Mouse (Mus musculus): ENCODE measurements around the gene Trmo.

Trmo gene

GRCm38 (mm10) chr4:46389013-46389611 is at the start of gene Trmo:
Gene Trmo, minus strand, starts transcription at chr4:46389437.
- DNase-seq: peak; percentile 92

- DNase-seq: no peak
Measured at GRCm38 (mm10) chr4:46432339-46433036, 43.3 kb upstream of the Trmo start.

- no peak for DNase-seq
Measured at GRCm38 (mm10) chr4:46428903-46429499, 39.8 kb upstream of the Trmo start.

- no peak for DNase-seq
Measured at GRCm38 (mm10) chr4:46422625-46423024, 33.4 kb upstream of the Trmo start.

GRCm38 (mm10) chr4:46418851-46419250 is 29.6 kb upstream of the Trmo start:
- DNase-seq: no peak

GRCm38 (mm10) chr4:46417491-46417890 is 28.3 kb upstream of the Trmo start:
- DNase-seq: no peak

- no peak for DNase-seq
Measured at GRCm38 (mm10) chr4:46413406-46413805, 24.2 kb upstream of the Trmo start, which contains the start of gene Hemgn. Gene Hemgn, minus strand, starts transcription at chr4:46413506.

- DNase-seq: no peak
Measured at GRCm38 (mm10) chr4:46412113-46412512, 22.9 kb upstream of the Trmo start.

GRCm38 (mm10) chr4:46411489-46411888 is 22.3 kb upstream of the Trmo start:
- DNase-seq: no peak

- no peak for DNase-seq
Measured at GRCm38 (mm10) chr4:46410677-46411076, 21.4 kb upstream of the Trmo start.

GRCm38 (mm10) chr4:46406966-46407703 is 17.9 kb upstream of the Trmo start:
- no peak for DNase-seq

- DNase-seq: no peak
Measured at GRCm38 (mm10) chr4:46404042-46404795, 15.0 kb upstream of the Trmo start.

- no peak for DNase-seq
Measured at GRCm38 (mm10) chr4:46398839-46399238, 9.6 kb upstream of the Trmo start.

GRCm38 (mm10) chr4:46395736-46396135 is 6.5 kb upstream of the Trmo start:
- no peak for DNase-seq

GRCm38 (mm10) chr4:46394388-46394787 is 5.2 kb upstream of the Trmo start:
- DNase-seq: no peak

- peak; percentile 70 for DNase-seq
Measured at GRCm38 (mm10) chr4:46390390-46390970, 1.2 kb upstream of the Trmo start.

GRCm38 (mm10) chr4:46389612-46390341 is 540 bp upstream of the Trmo start:
- DNase-seq: no peak

- no peak for DNase-seq
Measured at GRCm38 (mm10) chr4:46388556-46388955, 681 bp downstream of the Trmo start.

- DNase-seq: peak; percentile 84
Measured at GRCm38 (mm10) chr4:46374869-46375368, 14.3 kb downstream of the Trmo start.

- no peak for DNase-seq
Measured at GRCm38 (mm10) chr4:46374455-46374854, 14.8 kb downstream of the Trmo start.

- peak; percentile 29 for DNase-seq
Measured at GRCm38 (mm10) chr4:46371030-46371429, 18.2 kb downstream of the Trmo start.

Measured in cerebellum, adult 11-12 months (tissue).